Mouse (Mus musculus) NIH3T3 (cell line): Measurements from ENCODE around the gene Hrh1.

Experiments used
- DNase-seq: peaks from one replicate; pipeline ENCODE4 v3.0.0-alpha.2; 2012; ENCODE audit warnings: low read depth

The Hrh1 gene

GRCm38 (mm10) chr6:114406634-114407033 is 8.9 kb downstream of the Hrh1 start:
- peak; percentile 20 for DNase-seq

- DNase-seq: no peak
Measured at GRCm38 (mm10) chr6:114407049-114407448, 9.3 kb downstream of the Hrh1 start.

GRCm38 (mm10) chr6:114408278-114408677 is 10.5 kb downstream of the Hrh1 start:
- no peak for DNase-seq

- no peak for DNase-seq
Measured at GRCm38 (mm10) chr6:114411913-114412312, 14.2 kb downstream of the Hrh1 start.

GRCm38 (mm10) chr6:114414510-114414909 is 16.8 kb downstream of the Hrh1 start:
- DNase-seq: no peak

GRCm38 (mm10) chr6:114418037-114418436 is 20.3 kb downstream of the Hrh1 start:
- DNase-seq: no peak

- no peak for DNase-seq
Measured at GRCm38 (mm10) chr6:114421061-114421460, 23.3 kb downstream of the Hrh1 start.

GRCm38 (mm10) chr6:114423051-114423676 is 25.4 kb downstream of the Hrh1 start:
- DNase-seq: no peak

- no peak for DNase-seq
Measured at GRCm38 (mm10) chr6:114425343-114425742, 27.6 kb downstream of the Hrh1 start.

GRCm38 (mm10) chr6:114427641-114428040 is 29.9 kb downstream of the Hrh1 start:
- no peak for DNase-seq

- DNase-seq: no peak
Measured at GRCm38 (mm10) chr6:114428831-114429230, 31.1 kb downstream of the Hrh1 start.

- DNase-seq: no peak
Measured at GRCm38 (mm10) chr6:114432591-114432990, 34.9 kb downstream of the Hrh1 start.

- no peak for DNase-seq
Measured at GRCm38 (mm10) chr6:114434524-114434923, 36.8 kb downstream of the Hrh1 start.

GRCm38 (mm10) chr6:114440302-114440701 is 42.6 kb downstream of the Hrh1 start:
- no peak for DNase-seq

- DNase-seq: no peak
Measured at GRCm38 (mm10) chr6:114440788-114441453, 43.2 kb downstream of the Hrh1 start.

GRCm38 (mm10) chr6:114444247-114444844 is 46.6 kb downstream of the Hrh1 start:
- no peak for DNase-seq

GRCm38 (mm10) chr6:114444976-114445375 is 47.2 kb downstream of the Hrh1 start:
- DNase-seq: no peak

GRCm38 (mm10) chr6:114448888-114449287 is 51.2 kb downstream of the Hrh1 start:
- DNase-seq: peak; percentile 53

- DNase-seq: no peak
Measured at GRCm38 (mm10) chr6:114455267-114455666, 57.5 kb downstream of the Hrh1 start.

GRCm38 (mm10) chr6:114456255-114457042 is 58.7 kb downstream of the Hrh1 start:
- DNase-seq: no peak

- no peak for DNase-seq
Measured at GRCm38 (mm10) chr6:114457299-114457698, 59.6 kb downstream of the Hrh1 start.

GRCm38 (mm10) chr6:114458191-114458590 is 60.5 kb downstream of the Hrh1 start:
- DNase-seq: no peak

GRCm38 (mm10) chr6:114459969-114460368 is 62.2 kb downstream of the Hrh1 start:
- DNase-seq: no peak
